ENCODE assay signal across 14 mouse cellular contexts in the genomic region with DNA sequence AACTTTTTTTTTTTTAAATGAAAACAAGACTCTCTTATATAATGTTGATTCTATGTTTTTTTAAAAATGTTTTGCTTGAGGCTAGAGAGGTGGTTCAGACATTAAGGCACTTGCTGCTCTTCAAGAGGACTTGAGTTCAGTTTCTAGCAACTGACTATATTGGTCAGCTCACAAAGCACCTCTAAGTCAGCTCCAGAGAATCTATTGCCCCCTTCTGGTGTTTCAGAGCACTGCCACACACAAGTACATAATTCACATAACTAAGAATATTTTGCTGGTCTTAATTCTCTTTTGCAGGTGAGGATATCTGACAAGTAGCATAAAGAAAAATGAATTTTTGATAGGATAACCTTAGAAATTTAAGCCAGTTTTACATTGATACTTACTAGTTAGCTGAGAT. TPM values are rescaled to one million over a fixed set of nuclear protein-coding genes. Genes with fewer than 3 reads are reported as not detected.
DNase-seq lines count a peak whose midpoint lies in the region; ATAC-seq and TF ChIP-seq lines count a peak whose summit lies in the region.
"Had no signal": no experiment of that assay in that cellular context is flagged by ENCODE, and none has a peak within 500 bp of the region (broad histone marks: within the 10 kb centered on the region; RNA-seq: fewer than 3 reads in every experiment).

No protein-coding gene starts in this region.

- no peaks in the 10 kb centered on the region for H3K4me1 ChIP-seq in lung, embryonic 14.5 days (ENCODE audit: insufficient read depth)
- H3K4me1 ChIP-seq: embryonic facial prominence, embryonic 15.5 days had no signal

- H3K36me3 ChIP-seq in lung, embryonic 14.5 days (ENCODE audit: insufficient read depth): peaks cover 39% of the 10 kb centered on the region

- intact Hi-C loops in gastrocnemius, adult 2 months (cut with DNase I): loop anchor here (10.0 kb wide), 1 partner anchor 486 kb away; no protein-coding TSS in a partner anchor

- no peak overlapping the region for H3K4me2 ChIP-seq in lung, embryonic 14.5 days
- H3K4me2 ChIP-seq: embryonic facial prominence, embryonic 15.5 days; midbrain, embryonic 11.5 days had no signal

- DNase-seq in gastrocnemius, adult 2 months: no peak
- DNase-seq in gastrocnemius, postnatal 4 days (ENCODE audit: low spot score in 2 of 2): no peak
- DNase-seq in lung, embryonic 14.5 days: peak; percentile 45
- DNase-seq in lung, postnatal 14 days: no peak
- DNase-seq in ES-CJ7 (ENCODE audit: low read depth, low spot score): peak; percentile 58
- no peak for DNase-seq in urinary bladder, postnatal 25 days (ENCODE audit: low spot score)
- DNase-seq in yolk sac, embryonic 10.5 days (ENCODE audit: low spot score): no peak
- DNase-seq: gastrocnemius, postnatal 14 days; left cerebral cortex, postnatal 4 days had no signal

- H3K9ac ChIP-seq in lung, embryonic 14.5 days: no peak overlapping the region
- H3K9ac ChIP-seq: embryonic facial prominence, embryonic 15.5 days had no signal

- ATAC-seq in lung, embryonic 14.5 days (ENCODE audit: insufficient read depth): no peak
- peak; percentile 50 for ATAC-seq in granulocyte monocyte progenitor cell, adult 5-6 weeks (replicated peaks; ENCODE audit: poor library complexity, severe bottlenecking)
- ATAC-seq: inflammation-experienced regulatory T-cells, adult 6 months had no signal

- no peaks in the 10 kb centered on the region for H3K27me3 ChIP-seq in lung, embryonic 14.5 days (ENCODE audit: insufficient read depth, low read length)
- H3K27me3 ChIP-seq: embryonic facial prominence, embryonic 15.5 days had no signal

- H3K27ac ChIP-seq in gastrocnemius, adult 2 months: no peak overlapping the region
- no peak overlapping the region for H3K27ac ChIP-seq in lung, embryonic 14.5 days (ENCODE audit: low read depth)
- H3K27ac ChIP-seq: embryonic facial prominence, embryonic 15.5 days had no signal

- TF ChIP-seq CTCF in gastrocnemius, adult 2 months (IDR thresholded peaks at IDR 0.05): peak; percentile 54
- peak; percentile 39 for TF ChIP-seq CTCF in lung, embryonic 14.5 days (IDR thresholded peaks at IDR 0.05; ENCODE audit: low read depth)

- no peak overlapping the region for H3K4me3 ChIP-seq in gastrocnemius, adult 2 months
- H3K4me3 ChIP-seq in lung, embryonic 14.5 days (ENCODE audit: low read depth, low read length): no peak overlapping the region
- H3K4me3 ChIP-seq: embryonic facial prominence, embryonic 15.5 days had no signal

- H3K9me3 ChIP-seq in lung, embryonic 14.5 days (ENCODE audit: low read depth, low read length): no peaks in the 10 kb centered on the region
- H3K9me3 ChIP-seq: embryonic facial prominence, embryonic 15.5 days; G1E had no signal

RNA-seq across cellular contexts. Expression of gene Fam208a, which starts 12.3 kb away (rescaled TPM):
- total RNA-seq in gastrocnemius, adult 2 months (2021): 1 to 10 TPM; 4.6 to 6.9 TPM
- 10 to 100 TPM; 17.6 to 20.0 TPM for total RNA-seq in gastrocnemius, postnatal 4 days (2021)
- polyA plus RNA-seq in lung, embryonic 14.5 days (2014; fragmentation: Nextera tagmentation; extraction: Ambion mirVana): 13.7 and 14.6 TPM in 2 replicates
- 28.4 and 32.0 TPM in 2 replicates for total RNA-seq in granulocyte monocyte progenitor cell, adult 5-6 weeks (2014; fragmentation: Nextera tagmentation)
- 22.1 and 31.7 TPM in 2 replicates for total RNA-seq in granulocyte monocyte progenitor cell, adult 5-6 weeks (2017)

Comparison
In these comparisons a context has a peak if more than half of its experiments do, and no peak if none do; other contexts are left out.
1. DNase-seq: peak in lung, embryonic 14.5 days (single experiment) and ES-CJ7 (single experiment); none in gastrocnemius, adult 2 months (single experiment), gastrocnemius, postnatal 4 days (0 of 2), lung, postnatal 14 days (single experiment), urinary bladder, postnatal 25 days (single experiment) and yolk sac, embryonic 10.5 days (single experiment).